Mouse (Mus musculus): Measurements from ENCODE around the gene Cstf3. TPM values are rescaled to one million over a fixed set of nuclear protein-coding genes. Genes with fewer than 3 reads are reported as not detected.

The Cstf3 gene
- total and polyA plus RNA-seq, 3 experiments: 6.2 to 11.6 (median 11.6) TPM

DNA sequence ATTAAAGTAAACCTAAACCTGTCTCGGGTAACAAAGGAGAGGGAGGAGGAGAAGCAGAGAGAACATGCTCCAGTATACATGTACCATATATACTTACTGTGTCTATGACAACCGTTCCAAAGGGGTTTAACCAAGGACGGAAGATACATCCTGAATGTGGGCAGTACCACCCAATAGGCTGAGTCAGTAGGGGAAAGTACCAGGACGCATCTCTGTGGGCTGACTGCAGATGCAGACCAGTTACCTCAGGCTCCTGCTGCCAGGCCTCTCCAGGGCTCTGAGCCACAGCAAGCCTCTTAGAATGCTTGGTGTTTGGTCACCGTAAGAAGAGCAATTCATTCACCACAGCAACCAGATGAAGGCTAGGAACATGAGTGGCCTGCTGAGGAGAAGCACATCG is 28.9 kb upstream of the Cstf3 start:
- WGBS: 91% methylated on average over 6 of the region's 6 CpGs
- H3K4me3 ChIP-seq: no peak overlapping the region
- TF ChIP-seq POLR2A (IDR thresholded peaks at IDR 0.05; ENCODE audit: insufficient read depth, low read depth, low read length) (no peak), CTCF (IDR thresholded peaks at IDR 0.05) (no peak)
- H3K4me1 ChIP-seq (ENCODE audit: control insufficient read depth, insufficient read depth, low read length): no peaks in the 10 kb centered on the region; the same call in 1 of the 2 replicates
- no peaks in the 10 kb centered on the region for H3K79me2 ChIP-seq (replicated peaks; ENCODE audit: control insufficient read depth, insufficient read depth, low read length)
- H3K36me3 ChIP-seq (ENCODE audit: control insufficient read depth, insufficient read depth, low read length): no peaks in the 10 kb centered on the region
- H3K27ac ChIP-seq: no peak overlapping the region
- intact Hi-C loops (cut with DNase I): no loop called here
- DNase-seq: no peak
- no peak overlapping the region for H3K9ac ChIP-seq (ENCODE audit: low read depth, low read length)
- no peaks in the 10 kb centered on the region for H3K27me3 ChIP-seq (ENCODE audit: control insufficient read depth, insufficient read depth, low read length)

DNA sequence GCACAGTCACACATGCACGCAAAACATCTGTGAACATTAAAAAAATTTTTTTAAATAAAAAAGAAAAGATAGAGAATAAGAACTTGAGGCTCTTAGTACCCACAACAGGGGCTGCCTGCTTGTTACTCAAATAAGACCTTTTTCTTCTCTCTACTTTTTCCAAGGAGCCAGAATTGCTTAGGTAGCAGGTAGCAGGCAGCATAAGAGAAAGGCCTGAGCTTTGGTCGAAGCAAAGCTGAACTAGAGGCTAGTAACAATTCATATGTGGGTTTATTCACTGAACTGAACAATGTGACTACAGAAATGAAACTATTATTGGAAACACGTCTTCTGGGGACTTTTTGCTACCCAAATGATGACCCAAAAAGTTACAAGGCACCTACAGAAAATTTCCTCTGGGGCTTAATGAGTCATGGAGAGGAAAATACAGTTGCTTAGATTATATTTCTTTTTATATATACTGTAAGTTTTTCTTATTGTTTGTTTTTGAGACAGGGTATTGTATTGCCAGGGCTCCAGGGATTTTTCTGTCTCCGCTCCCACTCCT is 28.3 kb upstream of the Cstf3 start:
- no peaks in the 10 kb centered on the region for H3K79me2 ChIP-seq (replicated peaks; ENCODE audit: control insufficient read depth, insufficient read depth, low read length)
- no peaks in the 10 kb centered on the region; the same call in 1 of the 2 replicates for H3K4me1 ChIP-seq (ENCODE audit: control insufficient read depth, insufficient read depth, low read length)
- no peak for TF ChIP-seq CTCF (IDR thresholded peaks at IDR 0.05)
- TF ChIP-seq POLR2A (IDR thresholded peaks at IDR 0.05; ENCODE audit: insufficient read depth, low read depth, low read length): no peak
- no peak for TF ChIP-seq EP300 (IDR thresholded peaks at IDR 0.05; ENCODE audit: insufficient read depth, low read depth, low read length)
- H3K27me3 ChIP-seq (ENCODE audit: control insufficient read depth, insufficient read depth, low read length): no peaks in the 10 kb centered on the region
- no peak overlapping the region for H3K27ac ChIP-seq
- no peak for DNase-seq
- WGBS: 75% methylated on average over 4 of the region's 4 CpGs
- H3K9ac ChIP-seq (ENCODE audit: low read depth, low read length): no peak overlapping the region
- H3K36me3 ChIP-seq (ENCODE audit: control insufficient read depth, insufficient read depth, low read length): no peaks in the 10 kb centered on the region
- H3K4me3 ChIP-seq: no peak overlapping the region
- intact Hi-C loops (cut with DNase I): no loop called here

DNA sequence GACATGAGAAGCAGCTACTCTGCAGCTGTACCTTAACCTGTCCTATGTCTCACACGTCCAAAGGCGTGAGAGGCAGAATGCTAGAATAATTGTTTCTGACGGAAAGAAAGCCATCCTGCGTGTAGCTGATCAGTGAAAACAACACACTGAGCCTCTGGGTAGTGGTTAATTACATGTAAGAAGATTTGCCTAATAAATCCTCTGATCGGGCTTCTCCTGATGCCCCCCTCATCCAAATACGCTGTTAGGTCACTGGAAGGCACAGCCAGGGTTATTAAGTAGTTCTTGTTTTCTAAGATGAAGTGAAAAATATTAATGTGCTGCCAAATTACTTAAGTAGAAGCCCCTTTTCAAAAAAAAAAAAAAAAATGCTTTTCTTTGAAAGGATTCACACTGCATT is 18.3 kb upstream of the Cstf3 start:
- Histone ChIP-seq H3K9ac (ENCODE audit: low read depth, low read length) (no peak overlapping the region), H3K79me2 (replicated peaks; ENCODE audit: control insufficient read depth, insufficient read depth, low read length) (no peaks in the 10 kb centered on the region), H3K4me1 (ENCODE audit: control insufficient read depth, insufficient read depth, low read length) (no peaks in the 10 kb centered on the region), H3K4me3 (no peak overlapping the region), H3K27ac (no peak overlapping the region), H3K27me3 (ENCODE audit: control insufficient read depth, insufficient read depth, low read length) (no peaks in the 10 kb centered on the region), H3K36me3 (ENCODE audit: control insufficient read depth, insufficient read depth, low read length) (no peaks in the 10 kb centered on the region)
- no peak for DNase-seq
- 93% methylated on average over 6 of the region's 6 CpGs for WGBS
- intact Hi-C loops (cut with DNase I): no loop called here
- TF ChIP-seq CTCF (IDR thresholded peaks at IDR 0.05) (no peak), EP300 (IDR thresholded peaks at IDR 0.05; ENCODE audit: insufficient read depth, low read depth, low read length) (no peak), POLR2A (IDR thresholded peaks at IDR 0.05; ENCODE audit: insufficient read depth, low read depth, low read length) (no peak)

DNA sequence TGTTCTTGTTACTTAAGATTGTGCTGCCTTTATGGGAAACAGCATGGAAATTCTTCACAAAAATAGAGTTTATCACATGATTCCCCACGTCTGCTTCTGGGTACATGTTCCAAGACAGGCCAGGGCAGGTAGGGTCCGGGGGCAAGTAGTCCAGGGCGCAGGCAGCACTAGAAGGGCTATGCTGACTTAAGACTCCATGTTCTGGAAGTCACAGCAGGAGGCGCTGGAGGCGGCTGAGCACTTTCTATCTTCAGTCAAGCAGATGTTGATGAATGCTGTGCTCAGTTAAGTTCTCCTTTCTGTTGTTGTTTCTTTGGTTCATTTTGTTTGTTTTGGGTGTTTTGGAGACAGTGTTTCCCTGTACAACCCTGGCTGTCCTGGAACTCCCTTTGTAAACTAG is 14.1 kb upstream of the Cstf3 start:
- TF ChIP-seq CTCF (IDR thresholded peaks at IDR 0.05) (no peak), POLR2A (IDR thresholded peaks at IDR 0.05; ENCODE audit: insufficient read depth, low read depth, low read length) (no peak)
- H3K36me3 ChIP-seq (ENCODE audit: control insufficient read depth, insufficient read depth, low read length): no peaks in the 10 kb centered on the region
- 86% methylated on average over 5 of the region's 5 CpGs for WGBS

DNA sequence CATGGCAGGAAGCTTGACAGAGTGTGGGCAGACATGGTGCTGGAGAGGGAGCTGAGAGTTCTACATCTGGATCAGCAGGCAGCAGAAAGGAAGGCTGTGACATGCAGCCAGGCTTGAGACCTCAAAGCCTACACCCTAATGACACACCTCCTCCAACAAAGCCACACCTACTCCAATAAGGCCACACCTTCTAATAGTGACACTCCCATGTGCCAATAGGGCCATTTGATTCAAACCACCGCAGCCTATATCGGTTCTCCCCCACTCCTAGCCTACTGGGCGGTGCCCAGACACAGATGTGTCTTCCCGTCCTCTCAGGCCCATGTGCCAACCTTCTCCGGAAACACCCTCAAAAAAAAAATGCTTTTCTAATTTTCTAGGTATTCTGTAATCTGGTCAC is 12.3 kb upstream of the Cstf3 start:
- no peak overlapping the region for H3K27ac ChIP-seq
- no peak for TF ChIP-seq POLR2A (IDR thresholded peaks at IDR 0.05; ENCODE audit: insufficient read depth, low read depth, low read length)
- no peak for TF ChIP-seq CTCF (IDR thresholded peaks at IDR 0.05)
- TF ChIP-seq EP300 (IDR thresholded peaks at IDR 0.05; ENCODE audit: insufficient read depth, low read depth, low read length): no peak
- 71% methylated on average over 5 of the region's 5 CpGs for WGBS
- no peaks in the 10 kb centered on the region for H3K36me3 ChIP-seq (ENCODE audit: control insufficient read depth, insufficient read depth, low read length)
- H3K79me2 ChIP-seq (replicated peaks; ENCODE audit: control insufficient read depth, insufficient read depth, low read length): no peaks in the 10 kb centered on the region
- no peak for DNase-seq
- H3K4me3 ChIP-seq: no peak overlapping the region
- H3K9ac ChIP-seq (ENCODE audit: low read depth, low read length): no peak overlapping the region
- no peaks in the 10 kb centered on the region for H3K27me3 ChIP-seq (ENCODE audit: control insufficient read depth, insufficient read depth, low read length)
- H3K4me1 ChIP-seq (ENCODE audit: control insufficient read depth, insufficient read depth, low read length): peaks cover 2% of the 10 kb centered on the region; the same call in 1 of the 2 replicates
- intact Hi-C loops (cut with DNase I): no loop called here

More for the DNA sequence above, 14.1 kb upstream of the Cstf3 start:
- H3K4me3 ChIP-seq: no peak overlapping the region
- no peak for DNase-seq
- no peak overlapping the region for H3K9ac ChIP-seq (ENCODE audit: low read depth, low read length)
- intact Hi-C loops (cut with DNase I): no loop called here
- H3K27ac ChIP-seq: no peak overlapping the region
- H3K79me2 ChIP-seq (replicated peaks; ENCODE audit: control insufficient read depth, insufficient read depth, low read length): no peaks in the 10 kb centered on the region
- no peaks in the 10 kb centered on the region for H3K27me3 ChIP-seq (ENCODE audit: control insufficient read depth, insufficient read depth, low read length)
- no peaks in the 10 kb centered on the region for H3K4me1 ChIP-seq (ENCODE audit: control insufficient read depth, insufficient read depth, low read length)

DNA sequence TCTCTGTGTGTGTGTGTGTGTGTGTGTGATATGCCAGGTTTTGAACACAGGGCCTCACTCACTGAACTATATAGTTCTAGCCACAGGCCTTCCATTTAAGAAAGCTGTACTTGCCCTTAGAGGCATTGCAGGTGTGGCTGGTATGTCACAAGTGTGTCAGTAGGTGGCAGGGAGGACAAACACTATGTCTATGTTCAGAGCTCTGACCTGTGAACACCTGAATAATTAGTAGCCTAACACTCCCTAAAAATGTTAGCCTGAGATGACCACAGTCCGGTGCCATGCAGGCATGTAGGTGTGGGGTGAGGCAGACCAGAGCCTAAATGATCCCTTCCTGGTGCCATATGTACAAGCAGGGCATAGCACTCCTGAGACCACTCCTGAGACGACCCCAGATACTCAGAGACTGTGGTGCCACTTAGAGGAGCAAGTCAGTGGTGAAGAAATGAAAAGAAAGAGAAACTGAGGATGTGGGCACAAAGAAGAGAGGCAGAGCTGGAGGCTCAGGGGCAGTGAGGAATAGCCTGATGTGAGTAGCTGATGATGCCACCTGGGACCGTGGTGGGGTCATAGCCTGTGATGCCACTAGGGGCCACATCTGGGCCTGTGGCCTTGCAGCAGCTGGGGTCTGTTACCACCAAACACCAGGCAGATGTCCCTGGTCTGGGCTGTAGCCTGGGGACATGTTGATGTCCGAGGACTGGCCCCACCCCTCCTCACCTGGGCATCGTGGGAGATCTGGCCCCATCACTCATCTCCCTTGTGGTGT is 11.3 kb upstream of the Cstf3 start:
- peaks cover 2% of the 10 kb centered on the region; the same call in 1 of the 2 replicates for H3K4me1 ChIP-seq (ENCODE audit: control insufficient read depth, insufficient read depth, low read length)
- WGBS: 75% methylated on average over 5 of the region's 5 CpGs
- no peak for TF ChIP-seq EP300 (IDR thresholded peaks at IDR 0.05; ENCODE audit: insufficient read depth, low read depth, low read length)
- TF ChIP-seq CTCF (IDR thresholded peaks at IDR 0.05): no peak
- TF ChIP-seq POLR2A (IDR thresholded peaks at IDR 0.05; ENCODE audit: insufficient read depth, low read depth, low read length): no peak
- intact Hi-C loops (cut with DNase I): no loop called here
- H3K79me2 ChIP-seq (replicated peaks; ENCODE audit: control insufficient read depth, insufficient read depth, low read length): no peaks in the 10 kb centered on the region
- no peaks in the 10 kb centered on the region for H3K27me3 ChIP-seq (ENCODE audit: control insufficient read depth, insufficient read depth, low read length)
- no peak overlapping the region for H3K9ac ChIP-seq (ENCODE audit: low read depth, low read length)
- no peak for DNase-seq
- no peaks in the 10 kb centered on the region for H3K36me3 ChIP-seq (ENCODE audit: control insufficient read depth, insufficient read depth, low read length)
- H3K4me3 ChIP-seq: no peak overlapping the region
- no peak overlapping the region for H3K27ac ChIP-seq
